Mouse (Mus musculus) small intestine, adult 2 months (tissue): ENCODE measurements around the gene 1700007K13Rik.

Source experiments
- CTCF ChIP-seq: fragments of 200-500 bp; IDR thresholded peaks from 2 replicates; pipeline ENCODE4 v1.5.1; 2012; ENCODE audit warnings: low read depth, mild to moderate bottlenecking, control low read depth, inconsistent platforms, low read length, moderate library complexity, mixed read lengths; ENCODE audit not compliant: insufficient replicate concordance, insufficient read length; ENCODE audit errors: extremely low read depth
- POLR2A ChIP-seq: fragments of 200-500 bp; IDR thresholded peaks from 2 replicates; pipeline ENCODE4 v1.6.1; 2012; ENCODE audit warnings: low read depth, mild to moderate bottlenecking, control low read depth, inconsistent platforms, low read length, moderate library complexity

DNA sequence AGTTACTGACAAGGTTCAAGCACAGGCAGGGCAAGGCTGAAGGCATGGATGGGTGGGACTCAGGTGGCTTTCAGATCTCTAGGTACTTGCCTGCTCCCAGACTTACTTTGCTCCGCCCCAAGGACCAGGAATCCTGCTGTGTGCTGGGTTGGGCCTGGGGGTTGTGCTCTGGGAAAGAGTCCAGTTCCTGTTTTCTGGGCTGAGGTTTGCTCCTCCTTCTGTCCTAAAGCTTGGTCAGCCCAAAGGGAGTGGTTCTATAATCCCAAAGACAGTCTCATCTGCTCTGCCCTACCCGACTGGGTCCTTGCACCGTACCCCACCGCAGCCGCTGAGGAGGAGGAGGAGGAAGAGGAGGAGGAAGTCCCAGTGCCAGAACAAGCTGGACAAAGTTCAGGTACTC lies 30.5 kb upstream of the 1700007K13Rik start, which contains the start of gene Gbgt1:
- TF ChIP-seq CTCF: no peak
- 0 out of 2 replicates have a peak, but pooled peaks have one; percentile 31 for TF ChIP-seq POLR2A
